Mouse (Mus musculus): ENCODE measurements around the gene Gm37240. TPM values are rescaled to one million over a fixed set of nuclear protein-coding genes. Genes with fewer than 3 reads are reported as not detected.
A peak's percentile ranks its signal among the peaks of the same experiment; 100 is the strongest.

The Gm37240 gene
- total RNA-seq, 2 experiments from 2014 or later: 2.6 to 3.2 TPM

DNA sequence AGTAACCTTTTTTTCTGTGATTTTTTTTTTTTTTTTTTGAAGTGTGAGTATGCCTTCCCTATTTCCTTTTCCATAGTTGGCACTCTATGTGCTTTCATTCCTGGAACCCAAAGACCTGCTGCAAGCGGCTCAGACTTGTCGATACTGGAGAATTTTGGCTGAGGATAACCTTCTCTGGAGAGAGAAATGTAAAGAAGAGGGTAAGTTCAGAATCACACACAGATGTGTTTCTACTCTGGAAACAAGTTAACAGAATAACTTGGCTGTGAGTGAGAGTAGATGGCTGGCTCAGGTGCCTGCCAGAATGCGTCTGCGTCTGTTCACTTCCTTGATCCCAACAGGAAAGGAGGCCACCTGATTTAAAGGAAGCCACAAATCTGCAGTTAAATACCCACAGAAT lies 920.0 kb downstream of the Gm37240 start:
- DNase-seq (ENCODE audit: extremely low spot score in 1 of 2, low spot score in 2 of 2): no peak
- intact Hi-C loops (cut with DNase I): no loop called here

DNA sequence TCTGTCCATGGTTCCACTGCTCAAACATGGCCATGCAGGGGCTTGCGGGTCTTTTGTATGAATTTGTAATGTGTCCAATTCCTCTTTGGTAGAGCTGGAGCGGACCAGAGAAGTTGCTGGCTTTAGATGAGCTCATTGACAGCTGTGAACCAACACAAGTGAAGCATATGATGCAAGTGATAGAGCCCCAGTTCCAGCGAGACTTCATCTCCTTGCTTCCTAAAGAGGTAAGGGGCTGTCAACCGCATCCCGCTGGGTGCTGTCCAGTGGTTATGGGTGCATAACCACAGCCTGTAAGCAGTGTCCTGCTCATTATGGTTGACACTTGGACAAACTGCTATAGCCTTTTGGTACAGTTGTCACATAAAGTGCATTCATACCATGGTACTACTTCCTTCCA lies 922.2 kb downstream of the Gm37240 start:
- intact Hi-C loops (cut with DNase I): no loop called here
- no peak for DNase-seq (ENCODE audit: extremely low spot score in 1 of 2, low spot score in 2 of 2)

DNA sequence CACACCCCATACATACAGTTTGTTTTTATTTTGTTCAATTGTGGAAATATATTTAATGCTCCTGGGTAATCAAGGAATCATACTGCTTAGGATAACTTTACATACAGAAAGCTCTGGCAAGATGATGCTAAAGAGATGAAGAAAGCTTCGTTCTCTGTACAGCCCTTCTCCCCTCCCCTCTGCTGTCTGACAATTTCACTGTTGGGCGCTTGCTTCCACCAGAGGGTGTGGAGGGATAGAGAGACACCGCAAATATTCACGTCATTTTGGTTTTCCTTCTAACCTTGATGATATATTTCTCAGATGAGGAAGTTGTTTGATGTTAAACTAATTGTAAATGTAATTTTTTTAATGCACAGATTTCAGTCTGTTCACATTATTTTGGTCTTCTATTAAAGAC lies 931.5 kb downstream of the Gm37240 start:
- intact Hi-C loops (cut with DNase I): loop anchor here (5.0 to 10.0 kb wide), 2 partner anchors 616 to 709 kb away; partner anchors contain the start of gene Gatb

DNA sequence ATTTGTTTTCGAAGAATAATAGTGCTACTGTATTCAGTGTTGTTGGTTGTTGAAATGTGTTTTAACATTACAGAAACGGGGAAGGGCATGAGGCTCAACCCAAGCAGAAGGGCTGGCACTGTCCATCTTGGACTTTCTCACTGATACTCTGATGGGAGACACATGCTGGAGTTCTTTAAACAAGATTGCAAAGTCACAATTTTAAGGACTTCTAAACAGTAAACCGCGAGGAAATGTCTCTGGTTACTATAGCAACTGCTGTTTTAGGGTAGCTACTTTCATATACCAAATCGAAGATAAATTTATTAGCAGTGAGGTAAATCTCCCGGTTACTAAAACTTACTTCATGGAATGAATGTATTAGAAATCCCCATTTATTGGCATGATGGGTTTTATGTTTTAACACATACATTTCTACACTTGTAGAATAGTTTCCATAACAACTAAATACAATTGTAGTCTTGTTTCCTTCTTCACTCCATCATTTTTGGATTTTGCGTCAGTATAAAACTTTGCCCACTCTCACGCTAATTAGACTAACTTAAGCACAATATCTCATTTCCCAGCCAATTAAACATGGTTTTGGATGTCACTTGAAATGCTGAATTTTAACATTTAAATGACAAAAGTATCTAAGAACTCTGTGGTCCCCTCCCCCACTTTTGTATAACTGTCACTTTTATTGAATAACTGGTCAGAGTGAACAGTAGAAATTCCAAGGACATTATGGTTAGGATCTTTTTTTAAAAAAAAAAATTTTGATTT lies 932.1 kb downstream of the Gm37240 start:
- intact Hi-C loops (cut with DNase I): loop anchor here (5.0 to 10.0 kb wide), 2 partner anchors 617 to 710 kb away; partner anchors contain the start of gene Gatb
- no peak for DNase-seq (ENCODE audit: extremely low spot score in 1 of 2, low spot score in 2 of 2)

More for the DNA sequence above, 931.5 kb downstream of the Gm37240 start:
- DNase-seq (ENCODE audit: extremely low spot score in 1 of 2, low spot score in 2 of 2): no peak

DNA sequence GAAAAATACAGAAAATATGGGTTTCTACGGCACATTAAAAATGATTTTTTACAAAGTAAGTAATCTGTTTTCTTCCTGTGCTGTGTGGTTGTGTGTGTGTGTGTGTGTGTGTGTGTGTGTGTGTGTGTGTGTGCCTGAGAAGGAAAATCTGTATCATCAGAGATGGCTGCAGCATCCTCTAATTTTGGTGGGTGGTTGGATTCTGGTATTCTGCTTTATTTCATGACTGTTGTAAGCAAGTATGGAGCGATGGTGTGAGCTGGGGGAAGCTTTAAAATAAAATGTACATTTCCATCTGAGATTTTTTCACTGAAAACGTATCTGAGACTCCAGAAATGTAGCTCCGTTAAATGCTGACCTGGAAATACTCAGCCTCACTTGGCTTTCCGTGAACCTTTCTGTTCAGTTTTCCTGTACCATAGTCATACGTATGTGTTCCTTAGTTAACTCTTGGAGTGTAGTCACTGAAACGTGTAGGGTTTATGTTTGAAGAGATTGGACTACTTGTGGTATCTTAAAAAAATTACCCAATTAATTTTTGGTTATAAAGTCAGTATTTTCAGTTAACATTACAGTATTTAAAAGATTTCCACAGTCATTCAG lies 934.6 kb downstream of the Gm37240 start:
- DNase-seq (ENCODE audit: extremely low spot score in 1 of 2, low spot score in 2 of 2): no peak
- intact Hi-C loops (cut with DNase I): loop anchor here (10.0 kb wide), 1 partner anchor 712 kb away; no protein-coding TSS in a partner anchor

DNA sequence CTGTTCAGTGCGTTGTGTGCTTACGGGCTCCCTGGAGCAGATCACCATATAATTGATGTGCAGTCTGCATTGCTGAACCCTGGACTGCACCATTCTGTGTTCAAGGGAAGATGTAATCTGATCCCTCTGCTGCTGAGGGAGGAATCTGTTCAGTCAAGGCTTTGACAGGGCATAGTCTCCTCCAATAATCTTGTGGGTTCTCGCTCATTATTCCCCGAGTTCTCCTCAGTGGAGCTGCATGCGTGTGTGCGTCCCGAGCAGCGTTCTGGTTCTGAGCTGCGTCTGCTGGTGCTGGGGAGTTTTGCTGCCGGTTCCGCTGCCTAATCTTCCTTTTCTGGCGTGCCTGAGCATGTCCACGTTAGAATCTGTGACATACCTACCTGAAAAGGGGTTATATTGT lies 935.2 kb downstream of the Gm37240 start:
- intact Hi-C loops (cut with DNase I): loop anchor here (10.0 kb wide), 1 partner anchor 713 kb away; no protein-coding TSS in a partner anchor
- DNase-seq (ENCODE audit: extremely low spot score in 1 of 2, low spot score in 2 of 2): peak; percentile 61 to 68

DNA sequence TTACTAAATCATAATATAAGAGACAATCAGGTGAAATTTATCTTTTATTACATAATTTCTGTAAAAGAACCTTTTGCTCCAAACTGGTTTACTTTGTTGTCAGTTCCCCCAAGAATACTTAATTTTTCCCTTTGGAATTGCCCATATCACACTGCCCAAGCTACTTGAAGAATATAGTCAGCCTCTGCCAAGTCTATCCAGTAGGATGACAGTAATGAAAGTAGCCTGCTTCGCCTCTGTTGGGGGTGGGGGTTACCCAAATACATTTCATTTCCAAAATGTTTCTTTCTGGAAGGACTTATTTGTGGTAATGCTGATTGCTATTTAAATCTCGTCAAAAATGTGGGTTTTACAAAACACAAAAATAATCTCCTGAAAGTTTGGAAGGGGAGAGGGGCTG lies 935.6 kb downstream of the Gm37240 start:
- DNase-seq (ENCODE audit: extremely low spot score in 1 of 2, low spot score in 2 of 2): no peak
- intact Hi-C loops (cut with DNase I): loop anchor here (10.0 kb wide), 1 partner anchor 713 kb away; no protein-coding TSS in a partner anchor

DNA sequence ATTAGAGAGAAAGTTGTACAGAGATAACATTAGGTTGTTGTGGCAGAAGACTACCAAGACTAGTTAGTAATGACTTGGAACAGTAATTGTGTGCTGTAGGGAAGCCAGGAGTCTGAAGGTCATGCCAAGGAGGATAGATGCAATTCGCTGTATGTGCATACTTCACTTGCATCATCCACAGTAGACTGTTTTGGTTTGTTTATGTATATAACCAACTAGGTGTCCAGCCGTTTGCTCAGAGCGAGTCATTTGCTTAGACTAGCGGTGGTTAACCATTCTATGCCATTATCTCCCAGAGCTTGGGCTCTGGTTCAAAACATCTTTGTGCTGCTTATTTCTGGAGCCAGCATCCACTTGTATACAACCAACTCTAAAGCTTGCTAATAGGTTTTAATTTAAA lies 937.9 kb downstream of the Gm37240 start:
- intact Hi-C loops (cut with DNase I): no loop called here
- DNase-seq (ENCODE audit: extremely low spot score in 1 of 2, low spot score in 2 of 2): no peak

DNA sequence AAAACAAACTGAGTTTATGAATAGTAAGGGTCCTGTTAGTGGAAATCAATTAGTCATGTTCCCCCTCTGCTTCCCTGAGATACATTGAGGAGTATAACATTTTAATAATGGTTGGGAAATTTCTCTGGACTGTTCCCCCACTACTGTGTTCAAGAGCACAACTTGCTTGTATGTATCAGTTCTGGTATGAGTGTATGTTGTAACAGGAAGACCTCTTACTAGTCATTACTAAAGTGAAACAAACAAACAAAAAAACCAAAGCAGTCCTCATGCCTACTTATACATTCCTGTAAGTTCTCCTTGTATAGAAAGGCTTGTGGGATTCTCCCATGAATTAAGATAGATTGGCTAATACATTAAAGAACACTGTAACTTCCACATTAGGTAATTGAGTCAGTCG lies 940.9 kb downstream of the Gm37240 start:
- DNase-seq (ENCODE audit: extremely low spot score in 1 of 2, low spot score in 2 of 2): no peak
- intact Hi-C loops (cut with DNase I): no loop called here

DNA sequence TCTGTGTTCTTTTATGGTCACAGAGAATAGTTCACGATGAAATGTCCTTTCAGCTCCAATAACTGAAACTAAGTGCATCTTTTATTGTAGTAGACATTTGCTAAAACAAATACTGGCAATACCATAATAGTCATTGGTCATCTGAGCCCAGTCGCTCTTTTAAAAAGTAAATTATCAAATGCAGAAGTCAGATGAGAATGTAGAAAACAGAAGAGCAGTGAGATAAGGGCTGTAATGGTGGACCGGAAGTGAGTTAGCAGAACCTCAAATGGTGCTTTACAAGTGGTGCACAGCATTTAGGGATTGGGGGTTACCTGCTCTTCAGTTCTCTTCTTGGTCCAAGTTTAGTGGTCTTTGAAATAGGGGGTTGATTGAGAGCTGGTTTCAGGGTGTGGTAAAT lies 942.4 kb downstream of the Gm37240 start:
- intact Hi-C loops (cut with DNase I): no loop called here
- DNase-seq (ENCODE audit: extremely low spot score in 1 of 2, low spot score in 2 of 2): no peak

DNA sequence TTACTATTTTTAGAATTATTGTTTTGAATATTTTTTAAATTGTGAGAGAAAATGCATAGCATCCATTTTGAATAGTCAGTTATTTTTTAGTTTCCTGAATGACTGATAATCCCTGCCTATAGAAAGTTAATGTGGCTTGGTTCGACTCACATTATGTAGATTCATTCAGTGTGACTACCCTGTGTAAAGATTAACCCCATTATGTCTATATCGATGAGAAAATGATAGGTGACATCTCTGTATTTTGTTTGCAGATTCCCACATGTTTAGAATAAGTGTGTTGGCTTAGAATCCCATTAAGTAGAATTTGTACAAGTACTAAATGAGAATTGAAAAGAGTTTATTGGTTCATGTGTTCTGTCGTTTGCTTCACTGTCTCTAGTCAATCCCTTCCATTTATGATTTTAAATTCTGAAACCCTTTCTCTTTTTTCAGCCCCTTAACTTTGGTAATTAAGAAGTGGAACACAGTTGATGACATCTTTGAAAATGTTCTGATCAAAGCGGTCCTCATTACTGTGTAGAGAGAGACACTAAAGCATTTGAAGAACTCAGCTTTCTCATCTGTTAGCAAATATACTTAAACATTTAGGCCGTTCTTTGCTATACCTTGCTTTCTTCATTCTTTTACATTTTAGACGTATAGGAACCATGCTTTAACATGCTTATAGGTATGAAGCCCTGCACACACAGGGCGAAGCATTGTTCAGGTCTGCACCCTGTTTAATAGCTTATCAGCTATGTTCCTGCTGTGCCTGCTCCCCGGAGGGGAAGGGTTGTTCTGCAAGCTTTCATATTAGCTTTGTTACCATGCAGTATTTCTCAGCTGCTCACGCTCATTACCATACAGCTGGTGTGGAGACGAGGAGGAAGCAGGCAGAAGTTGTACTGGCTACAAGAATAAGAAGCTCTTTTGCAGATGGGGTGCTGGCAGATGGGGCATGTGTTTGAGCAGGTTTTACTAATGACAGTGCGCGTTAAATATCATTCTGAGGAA lies 949.7 kb downstream of the Gm37240 start:
- intact Hi-C loops (cut with DNase I): loop anchor here (5.0 kb wide), 1 partner anchor 635 kb away; the partner anchor contains the start of gene Gatb
- DNase-seq (ENCODE audit: extremely low spot score in 1 of 2, low spot score in 2 of 2): no peak

DNA sequence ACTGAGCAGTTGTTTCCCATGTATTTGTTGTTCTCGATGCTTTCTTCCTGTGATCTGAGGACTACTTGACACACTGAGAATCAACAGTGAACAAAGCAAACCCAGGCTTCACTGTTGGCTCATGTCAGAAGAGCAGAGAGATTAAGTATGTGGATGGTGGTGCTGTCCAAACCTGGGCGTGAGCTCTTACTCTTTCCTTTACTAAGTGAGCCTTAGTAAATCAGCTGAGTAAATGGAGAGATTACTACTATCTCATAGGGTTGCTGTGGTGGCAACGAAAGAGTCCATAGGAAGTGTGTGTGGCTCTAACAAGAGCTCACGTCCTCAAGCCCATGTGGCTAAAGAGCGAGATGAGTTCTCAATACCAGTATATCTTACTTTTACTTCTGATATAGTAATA lies 950.4 kb downstream of the Gm37240 start:
- no peak for DNase-seq (ENCODE audit: extremely low spot score in 1 of 2, low spot score in 2 of 2)
- intact Hi-C loops (cut with DNase I): loop anchor here (5.0 kb wide), 1 partner anchor 635 kb away; the partner anchor contains the start of gene Gatb

DNA sequence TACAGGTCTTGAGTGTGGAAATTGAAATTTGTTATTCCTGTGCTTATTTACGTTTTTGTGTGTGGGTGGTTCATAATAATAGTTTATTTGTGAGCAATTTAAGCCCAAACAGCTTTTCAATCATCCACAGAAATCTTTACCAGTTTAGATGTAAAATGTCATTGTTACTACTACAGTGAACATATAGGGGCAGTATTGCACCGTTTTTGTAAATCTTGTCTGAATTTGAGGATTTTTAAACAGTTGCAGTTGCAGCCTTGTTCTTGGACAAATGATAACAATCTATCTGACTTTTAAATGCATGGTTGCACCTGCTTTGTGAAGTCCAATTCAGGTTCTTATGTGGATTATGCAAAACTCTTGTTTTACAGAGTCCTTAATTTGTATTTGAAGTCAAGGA lies 951.1 kb downstream of the Gm37240 start:
- no peak for DNase-seq (ENCODE audit: extremely low spot score in 1 of 2, low spot score in 2 of 2)
- intact Hi-C loops (cut with DNase I): loop anchor here (5.0 kb wide), 1 partner anchor 636 kb away; the partner anchor contains the start of gene Gatb

DNA sequence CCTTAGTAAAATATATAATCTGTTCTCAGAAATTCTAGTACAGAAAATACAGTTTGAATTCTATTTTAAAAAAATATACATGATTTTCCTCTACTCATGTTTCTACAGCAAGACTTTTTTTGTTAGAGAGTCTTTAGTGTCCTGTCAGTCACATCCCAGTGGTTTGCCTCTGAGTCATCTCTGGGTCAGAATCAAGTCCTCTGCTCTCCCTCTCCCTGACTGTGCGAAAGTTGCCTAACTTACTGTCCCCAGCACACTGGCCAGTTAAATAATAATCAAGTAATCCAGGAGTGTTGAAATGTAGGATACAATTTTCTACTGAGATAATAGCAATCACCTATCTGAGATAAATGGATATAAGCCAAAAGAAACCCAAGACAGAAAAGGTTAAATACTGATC lies 951.6 kb downstream of the Gm37240 start:
- intact Hi-C loops (cut with DNase I): loop anchor here (5.0 kb wide), 1 partner anchor 637 kb away; the partner anchor contains the start of gene Gatb
- DNase-seq (ENCODE audit: extremely low spot score in 1 of 2, low spot score in 2 of 2): no peak

DNA sequence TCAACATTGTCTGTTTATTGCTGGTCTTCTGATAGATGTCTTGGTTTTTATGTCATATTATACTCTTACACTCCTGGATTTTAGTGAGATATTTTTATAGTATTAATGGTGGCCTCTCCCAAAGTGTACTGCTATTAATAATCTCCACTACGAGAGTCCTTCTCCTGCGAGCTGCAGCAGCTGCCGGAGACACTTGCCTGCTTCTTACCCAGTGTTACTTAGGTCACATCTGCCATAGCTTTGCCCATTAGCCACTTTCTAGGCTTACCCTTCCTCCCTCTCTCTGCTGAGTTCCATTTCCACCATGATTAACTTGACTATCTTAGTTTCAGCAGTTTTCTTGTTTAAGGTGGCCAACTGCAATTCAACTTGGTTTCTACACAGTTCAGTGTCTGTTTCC lies 956.6 kb downstream of the Gm37240 start:
- intact Hi-C loops (cut with DNase I): no loop called here

DNA sequence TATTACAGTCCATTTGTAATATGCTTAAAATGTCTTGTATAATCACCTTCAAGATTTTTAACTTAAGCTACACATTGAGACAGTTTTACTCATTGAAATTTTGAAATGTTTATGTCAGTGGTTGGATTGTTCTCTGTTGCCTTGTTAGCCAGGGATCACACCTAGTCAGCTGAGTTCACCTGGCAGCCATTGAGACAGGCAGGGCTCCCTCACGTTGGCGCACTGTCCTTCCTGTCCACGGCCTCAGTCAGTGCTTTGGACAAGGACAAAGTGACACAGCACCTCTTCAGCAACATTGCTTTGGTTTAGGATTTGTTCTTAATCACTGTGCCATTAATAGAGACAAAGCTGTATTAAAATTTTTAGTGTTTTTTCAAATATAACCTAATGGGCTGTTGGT lies 958.1 kb downstream of the Gm37240 start:
- no peak for DNase-seq (ENCODE audit: extremely low spot score in 1 of 2, low spot score in 2 of 2)
- intact Hi-C loops (cut with DNase I): no loop called here

More for the DNA sequence above, 956.6 kb downstream of the Gm37240 start:
- no peak for DNase-seq (ENCODE audit: extremely low spot score in 1 of 2, low spot score in 2 of 2)

DNA sequence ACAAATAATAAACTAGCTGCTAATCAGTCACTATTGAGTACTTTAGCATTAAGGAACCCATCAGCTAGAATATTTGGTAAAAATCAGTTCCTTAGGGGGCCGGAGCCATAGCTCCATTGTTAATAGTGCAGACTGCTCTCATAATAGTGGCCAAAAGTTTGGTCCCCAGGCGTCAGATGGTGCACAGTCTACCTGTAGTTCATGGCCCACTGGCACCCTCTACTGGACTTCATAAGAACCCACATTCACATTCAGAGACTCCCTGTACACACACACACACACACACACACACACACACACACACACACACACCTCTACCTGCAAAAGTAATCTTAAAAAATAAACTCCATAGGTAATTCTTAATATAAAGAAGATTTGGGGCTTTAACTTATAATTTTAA lies 959.4 kb downstream of the Gm37240 start:
- DNase-seq (ENCODE audit: extremely low spot score in 1 of 2, low spot score in 2 of 2): no peak
- intact Hi-C loops (cut with DNase I): no loop called here

DNA sequence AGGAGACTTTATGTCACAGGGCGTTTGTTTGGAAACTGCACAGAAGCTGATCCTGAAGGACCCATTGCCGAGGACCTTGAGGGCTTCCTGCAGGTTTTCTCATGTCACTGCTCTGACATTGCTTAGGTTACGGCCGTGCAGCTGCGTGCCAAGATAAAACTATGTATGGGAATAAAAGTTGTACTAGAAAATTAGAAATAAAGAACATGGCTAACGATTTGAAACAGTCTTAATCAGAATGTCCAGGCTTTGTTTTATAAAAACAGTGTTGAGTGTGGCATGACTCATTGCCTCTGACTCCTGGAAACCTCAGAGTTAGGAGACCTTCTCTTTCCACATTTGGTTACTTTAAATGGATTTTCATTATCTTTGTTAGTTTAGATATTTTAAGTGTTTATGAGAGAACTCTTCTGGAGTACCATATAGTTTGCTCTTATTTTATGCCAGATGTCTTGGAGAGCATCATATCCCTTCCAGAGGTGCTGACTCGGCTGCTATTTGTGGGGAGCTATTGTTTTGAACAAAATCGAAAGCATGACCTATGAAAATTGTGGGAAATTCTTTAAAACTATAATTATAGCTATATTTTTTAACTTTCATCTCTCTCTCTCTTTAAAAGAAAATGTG lies 960.0 kb downstream of the Gm37240 start:
- intact Hi-C loops (cut with DNase I): no loop called here
- no peak for DNase-seq (ENCODE audit: extremely low spot score in 1 of 2, low spot score in 2 of 2)
